Mouse (Mus musculus) testis, adult 2 months (tissue): ENCODE results near the gene Ccdc185.

ENCODE experiments used
- CTCF ChIP-seq: fragments of 200-500 bp; IDR thresholded peaks from 2 replicates; pipeline ENCODE4 v1.5.1; 2012; ENCODE audit warnings: low read depth, mild to moderate bottlenecking, inconsistent platforms, low read length, moderate library complexity; ENCODE audit not compliant: control insufficient read depth, insufficient read depth, insufficient replicate concordance
- POLR2A ChIP-seq: fragments of 200-500 bp; IDR thresholded peaks from 2 replicates; pipeline ENCODE4 v1.6.1; 2012; ENCODE audit warnings: low read depth, mild to moderate bottlenecking, inconsistent platforms, low read length, moderate library complexity; ENCODE audit not compliant: control insufficient read depth

DNA sequence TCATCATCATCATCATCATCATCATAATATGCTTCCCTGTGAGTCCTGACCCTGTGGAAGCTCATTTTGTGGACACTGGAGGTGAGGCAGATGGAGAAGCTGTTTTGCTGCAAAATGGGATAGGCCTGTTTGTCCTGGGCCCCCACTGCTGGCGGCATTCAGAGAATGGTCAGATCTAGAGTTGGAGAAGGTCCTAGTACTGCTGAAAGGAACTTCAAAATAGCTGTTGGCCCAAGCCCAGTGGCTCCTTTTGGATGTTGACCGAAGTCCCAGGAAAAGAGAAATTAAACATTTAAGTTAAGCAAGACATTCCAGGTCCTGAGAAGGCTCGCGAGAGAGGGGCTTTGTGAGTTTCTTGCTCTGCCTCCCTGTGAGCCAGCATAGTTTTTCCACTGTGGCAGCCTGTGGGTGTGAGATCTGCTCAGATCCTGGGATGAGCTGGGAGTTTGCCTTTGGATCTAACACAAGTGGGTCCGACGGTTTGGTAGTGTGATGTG, 30.1 kb upstream of the Ccdc185 start:
- TF ChIP-seq POLR2A (no peak), CTCF (no peak)
